Mouse (Mus musculus) c-Kit-positive CD71-positive TER-119-negative erythroid progenitor cells, embryonic 14.5 days (primary cell): Measurements from ENCODE around the gene B9d2.

ENCODE experiments used
- DNase-seq: peaks from one replicate; pipeline ENCODE4 v3.0.0-alpha.2; 2013; ENCODE audit warnings: low read depth

B9d2 gene

GRCm38 (mm10) chr7:25674719-25675300 is 5.8 kb upstream of the B9d2 start, which contains the start of gene Tmem91:
Tmem91 (minus strand) TSS chr7:25675166.
- no peak for DNase-seq

DNA sequence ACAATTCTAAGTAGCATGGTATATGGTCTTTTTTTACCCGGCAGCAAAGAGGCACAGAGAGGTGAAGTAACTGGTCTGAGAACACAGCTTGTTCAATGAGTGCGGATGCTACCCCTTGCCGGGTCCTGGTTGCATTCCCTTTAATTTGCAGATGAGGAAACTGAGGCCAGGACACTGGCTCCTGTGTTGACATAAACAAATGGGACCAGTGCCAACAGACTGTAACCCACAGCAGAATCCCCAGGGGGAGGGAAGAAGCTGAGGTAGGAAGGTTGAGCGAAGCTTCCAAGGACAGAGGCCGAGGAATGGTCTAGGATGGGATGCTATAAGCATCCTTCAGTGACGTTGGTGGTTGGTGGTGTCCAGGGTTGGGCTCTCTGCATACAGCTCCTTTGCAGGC is 5.2 kb upstream of the B9d2 start:
- no peak for DNase-seq

- no peak for DNase-seq
Observed at GRCm38 (mm10) chr7:25676085-25676781, 4.3 kb upstream of the B9d2 start.

- no peak for DNase-seq
Observed at GRCm38 (mm10) chr7:25677013-25677412, 3.6 kb upstream of the B9d2 start.

- no peak for DNase-seq
Observed at GRCm38 (mm10) chr7:25679971-25680370, 609 bp upstream of the B9d2 start.

- DNase-seq = no peak
Observed at GRCm38 (mm10) chr7:25681341-25682231, 1.0 kb downstream of the B9d2 start.

GRCm38 (mm10) chr7:25683474-25684180 is 3.0 kb downstream of the B9d2 start:
- DNase-seq = no peak

DNA sequence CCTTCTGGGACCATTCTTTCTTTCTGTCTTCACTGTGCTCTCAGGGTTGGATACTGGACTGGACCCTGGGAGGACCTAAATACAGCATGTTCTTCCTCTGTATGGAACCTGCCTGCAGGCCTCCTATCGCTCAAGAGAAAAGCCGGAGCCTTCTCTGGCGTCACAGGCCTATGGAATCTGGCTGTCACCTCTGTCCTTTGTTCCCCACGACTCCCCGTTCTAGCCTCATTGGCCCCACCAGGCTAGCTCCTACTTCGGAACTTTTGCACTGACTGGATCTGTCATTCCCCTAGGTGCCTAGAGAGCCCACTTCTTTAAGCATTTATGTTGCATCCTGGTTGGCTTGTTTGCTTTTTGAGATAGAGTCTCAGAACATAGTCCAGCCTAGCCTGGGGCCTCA is 4.1 kb downstream of the B9d2 start:
- no peak for DNase-seq

DNA sequence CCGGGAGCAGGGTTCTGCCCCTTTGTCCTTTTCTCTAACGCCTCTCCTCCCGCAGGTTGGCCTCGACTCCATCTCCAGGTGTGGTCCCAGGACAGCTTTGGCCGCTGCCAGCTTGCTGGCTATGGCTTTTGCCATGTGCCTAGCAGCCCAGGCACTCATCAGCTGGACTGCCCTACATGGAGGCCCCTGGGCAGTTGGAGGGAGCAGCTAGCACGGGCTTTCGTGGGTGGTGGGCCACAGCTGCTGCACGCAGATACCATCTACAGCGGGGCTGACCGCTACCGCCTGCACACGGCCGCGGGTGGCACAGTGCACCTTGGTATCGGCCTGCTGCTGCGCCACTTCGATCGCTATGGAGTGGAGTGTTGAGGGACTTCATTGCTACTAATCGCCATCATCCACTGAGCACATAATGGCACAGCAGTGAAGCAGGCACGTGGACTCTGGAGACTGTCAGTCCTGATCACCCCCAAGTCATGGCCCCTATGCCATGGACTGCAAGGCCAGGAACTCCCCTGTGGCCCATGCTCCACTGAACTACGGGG is 5.4 kb downstream of the B9d2 start:
- no peak for DNase-seq

DNA sequence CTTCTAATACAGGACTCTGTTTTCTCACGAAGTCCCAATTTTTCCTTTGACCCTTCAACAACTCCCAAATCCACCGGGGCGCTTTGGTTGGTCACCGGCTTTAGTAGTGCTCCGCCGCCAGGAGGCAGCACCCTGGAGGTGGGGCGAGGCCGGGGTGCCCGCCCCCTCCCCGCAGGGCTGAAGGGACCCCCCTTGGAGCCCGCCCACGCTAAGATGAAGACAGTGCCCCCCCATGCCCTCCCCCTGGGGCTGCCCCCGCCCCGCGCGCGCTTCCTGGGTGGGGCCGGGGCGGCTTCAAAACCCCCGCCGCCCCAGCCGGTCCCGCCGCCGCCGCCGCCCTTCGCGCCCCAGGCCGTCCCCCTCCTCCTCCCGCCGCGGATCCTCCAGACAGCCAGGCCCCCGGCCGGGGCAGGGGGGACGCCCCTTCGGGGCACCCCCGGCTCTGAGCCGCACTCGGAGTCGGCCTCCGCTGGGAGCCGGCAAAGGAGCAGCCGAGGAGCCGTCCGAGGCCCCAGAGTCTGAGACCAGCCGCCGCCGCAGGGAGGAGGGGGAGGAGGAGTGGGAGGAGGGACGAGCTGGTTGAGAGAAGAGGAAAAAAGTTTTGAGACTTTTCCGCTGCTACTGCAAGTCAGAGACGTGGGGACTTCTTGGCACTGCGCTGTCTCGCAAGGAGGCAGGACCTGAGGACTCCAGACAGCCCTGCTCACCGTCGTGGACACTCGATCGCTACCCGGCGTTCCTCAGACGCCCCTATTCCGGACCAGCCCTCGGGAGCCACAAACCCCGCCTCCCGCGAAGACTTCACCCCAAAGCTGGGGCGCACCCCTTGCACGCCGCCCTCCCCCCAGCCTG is 6.3 kb downstream of the B9d2 start, which contains the start of gene Tgfb1:
Tgfb1 (plus strand) TSS at position 323 of the 852 bp plus-strand sequence.
- DNase-seq = peak; percentile 60

GRCm38 (mm10) chr7:25687811-25688401 is 7.3 kb downstream of the B9d2 start:
- no peak for DNase-seq

DNA sequence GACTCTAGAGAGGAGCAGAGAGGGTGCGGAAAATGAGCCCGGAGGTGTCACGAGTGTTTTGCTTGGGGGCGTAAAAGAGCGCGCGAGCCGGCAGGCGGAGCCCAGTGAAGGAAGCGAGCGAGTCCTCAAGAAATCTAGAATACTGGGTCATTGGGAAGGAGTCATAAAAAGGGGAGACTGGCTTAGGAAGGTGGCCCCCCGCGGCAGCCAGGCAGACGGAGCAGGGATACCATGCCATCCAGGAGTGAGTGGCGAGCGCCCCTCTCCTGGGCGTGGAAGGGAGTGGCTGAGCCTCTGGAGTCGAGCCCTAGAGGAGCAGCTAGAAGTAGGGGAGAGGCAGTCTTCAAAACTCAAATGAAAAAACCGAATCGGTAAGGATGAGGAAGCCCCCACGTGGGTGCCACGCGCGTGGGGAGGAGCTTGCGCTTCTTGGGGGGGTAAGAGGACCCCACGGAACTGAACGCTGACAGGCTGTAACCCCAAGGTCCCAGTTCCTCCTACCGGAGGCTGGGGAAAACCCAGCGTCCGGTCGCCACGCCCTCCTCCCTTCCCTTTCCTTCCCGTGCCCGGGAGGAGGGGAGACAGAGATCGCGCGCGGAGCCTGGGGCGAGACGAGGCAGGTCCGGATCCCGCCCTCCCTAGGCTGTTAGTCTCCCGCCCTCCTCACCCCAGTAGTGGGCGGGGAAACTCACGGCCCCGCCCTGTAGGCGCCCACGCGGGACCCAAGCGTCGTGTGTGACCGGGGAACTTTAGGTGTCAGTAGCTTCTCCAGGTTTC is 8.4 kb downstream of the B9d2 start:
- peak; percentile 86 for DNase-seq

GRCm38 (mm10) chr7:25689603-25690021 is 9.0 kb downstream of the B9d2 start:
- DNase-seq = no peak

GRCm38 (mm10) chr7:25690051-25690450 is 9.5 kb downstream of the B9d2 start:
- DNase-seq = no peak

GRCm38 (mm10) chr7:25694104-25694503 is 13.5 kb downstream of the B9d2 start:
- no peak for DNase-seq

DNA sequence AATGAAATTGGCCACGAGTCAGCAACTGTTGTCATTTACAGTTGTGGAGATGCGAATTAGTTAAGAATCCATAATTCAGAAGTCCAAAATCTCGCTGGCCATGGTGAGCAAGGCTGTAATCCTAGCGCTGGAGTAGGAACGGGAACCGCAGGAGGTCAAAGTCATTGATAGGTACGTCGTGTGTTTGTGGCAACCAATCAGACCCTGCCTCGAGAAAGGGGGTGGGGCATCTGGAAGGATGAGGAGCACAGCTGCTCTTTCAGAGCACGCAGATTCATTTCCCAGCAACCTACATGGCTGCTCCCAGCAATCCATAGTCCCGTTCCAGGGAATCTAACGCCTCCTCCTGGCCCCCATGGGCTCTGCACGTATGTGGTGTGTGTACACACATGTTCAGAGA is 19.3 kb downstream of the B9d2 start:
- no peak for DNase-seq

DNA sequence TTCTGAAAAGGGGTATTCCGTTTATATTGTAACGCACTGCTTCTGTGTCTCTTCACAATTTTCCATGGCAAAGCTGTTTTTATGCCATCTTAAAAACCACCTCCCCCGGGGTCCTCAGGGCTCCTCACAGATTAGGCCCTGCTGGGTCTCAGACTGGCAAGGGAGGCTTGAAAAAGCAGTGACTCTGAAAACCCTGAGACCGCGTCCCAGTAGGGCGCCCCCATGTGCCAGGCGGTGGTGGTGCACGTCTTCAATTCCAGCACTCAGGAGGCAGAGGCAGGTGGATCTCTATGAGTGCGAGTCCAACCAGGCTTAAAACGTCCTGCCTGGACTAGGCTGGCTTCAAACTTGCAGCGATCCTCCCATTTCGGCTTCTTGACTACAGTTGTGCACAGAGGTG is 20.2 kb downstream of the B9d2 start:
- DNase-seq = no peak

- no peak for DNase-seq
Observed at GRCm38 (mm10) chr7:25702350-25702749, 21.8 kb downstream of the B9d2 start.

DNA sequence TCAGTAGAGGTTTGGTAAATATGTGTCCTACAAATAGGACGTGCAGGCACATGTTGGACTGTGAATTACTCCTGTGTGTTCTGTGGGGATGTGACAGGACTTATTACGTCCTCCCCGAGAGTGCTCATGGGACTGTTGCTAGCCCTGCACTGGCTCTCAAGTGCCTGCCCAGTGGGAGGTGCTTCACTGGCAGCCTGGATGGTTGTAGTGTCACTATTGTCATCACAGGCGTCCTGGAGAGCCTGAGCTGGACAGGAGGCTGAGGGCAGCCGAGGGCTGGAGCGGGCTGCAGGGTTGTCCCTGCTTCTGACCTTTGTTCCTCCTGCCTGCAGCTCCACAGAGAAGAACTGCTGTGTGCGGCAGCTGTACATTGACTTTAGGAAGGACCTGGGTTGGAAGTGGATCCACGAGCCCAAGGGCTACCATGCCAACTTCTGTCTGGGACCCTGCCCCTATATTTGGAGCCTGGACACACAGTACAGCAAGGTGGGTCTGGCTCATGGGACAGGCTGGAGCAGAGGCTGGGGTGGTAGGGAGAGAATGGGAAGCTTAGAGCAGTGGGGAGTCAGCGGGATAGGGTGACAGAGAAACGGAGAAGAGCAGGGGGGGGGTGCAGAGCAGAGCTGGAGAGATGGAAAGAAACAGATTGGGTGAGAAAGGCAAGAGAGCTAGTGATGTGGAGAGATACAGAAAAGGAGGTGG is 23.4 kb downstream of the B9d2 start:
- DNase-seq = no peak
